Mouse (Mus musculus) heart, embryonic 13.5 days (tissue): ENCODE measurements at regions not wholly inside any gene's neighbourhood (a gene's known extent, or its start where the extent isn't known, plus 50 kb on each side); places are given as distances from the start of the nearest gene placed in this dataset.

Source experiments
- ATAC-seq: fragments of 200-750 bp; cut with Nextera tagmentation; 2 replicates; pipeline ENCODE4 v1.8.0; 2017; ENCODE audit warnings: moderate TSS enrichment; ENCODE audit not compliant: insufficient number of reproducible peaks, low FRiP score, low TSS enrichment; ENCODE audit errors: extremely low read depth
- H3K27ac ChIP-seq: fragments of 300-500 bp; sonication (generic); replicated peaks from 2 replicates; pipeline ENCODE4 v1.5.1; 2015; ENCODE audit warnings: moderate library complexity, mild to moderate bottlenecking, inconsistent platforms
- H3K27me3 ChIP-seq: fragments of 300-500 bp; sonication (generic); replicated peaks from 2 replicates; pipeline ENCODE4 v1.6.1; 2015; ENCODE audit warnings: mild to moderate bottlenecking, inconsistent platforms
- H3K36me3 ChIP-seq: fragments of 300-500 bp; sonication (generic); 2 replicates; pipeline ENCODE4 v1.6.1; 2015; ENCODE audit warnings: mild to moderate bottlenecking, inconsistent platforms
- H3K4me1 ChIP-seq: fragments of 300-500 bp; sonication (generic); 2 replicates; pipeline ENCODE4 v1.6.1; 2015; ENCODE audit warnings: inconsistent platforms
- H3K4me2 ChIP-seq: fragments of 300-500 bp; sonication (generic); 2 replicates; pipeline ENCODE4 v1.6.1; 2015; ENCODE audit warnings: inconsistent platforms, mild to moderate bottlenecking, moderate library complexity
- H3K4me3 ChIP-seq: fragments of 300-500 bp; sonication (generic); 2 replicates; pipeline ENCODE4 v1.5.1; 2015; ENCODE audit warnings: moderate library complexity, mild to moderate bottlenecking, inconsistent platforms
- H3K9ac ChIP-seq: fragments of 300-500 bp; sonication (generic); 2 replicates; pipeline ENCODE4 v1.6.1; 2015; ENCODE audit warnings: inconsistent platforms, mild to moderate bottlenecking, moderate library complexity
- H3K9me3 ChIP-seq: fragments of 300-500 bp; sonication (generic); 2 replicates; pipeline ENCODE4 v1.6.1; 2016; ENCODE audit warnings: inconsistent platforms
- WGBS: fragments of 180-500 bp; shearing (Covaris S2); methylation state at CpG from one replicate; pipeline ENCODE4 v1.1.7; 2015; ENCODE audit warnings: mixed read lengths; 5-methylcytosine and 5-hydroxymethylcytosine counted together

- Histone ChIP-seq H3K27ac (no peak overlapping the region), H3K27me3 (peaks cover 14% of the 10 kb centered on the region; the same call in 1 of the 2 replicates), H3K4me2 (no peak overlapping the region), H3K4me1 (peaks cover 19% of the 10 kb centered on the region), H3K9me3 (no peaks in the 10 kb centered on the region), H3K36me3 (no peaks in the 10 kb centered on the region), H3K9ac (no peak overlapping the region), H3K4me3 (no peak overlapping the region)
- 70% methylated on average over 5 of the region's 5 CpGs for WGBS
- ATAC-seq = no peak
Measured at GRCm38 (mm10) chr8:10891440-10891839, 116.8 kb downstream of the Irs2 start.

- H3K9me3 ChIP-seq = 0 out of 2 replicates have a peak, but pooled peaks cover 2% of the 10 kb centered on the region
- peaks cover 8% of the 10 kb centered on the region for H3K4me1 ChIP-seq
- no peak overlapping the region for H3K4me3 ChIP-seq
- no peak overlapping the region for H3K4me2 ChIP-seq
- H3K36me3 ChIP-seq = no peaks in the 10 kb centered on the region
- ATAC-seq = no peak
- H3K27ac ChIP-seq = no peak overlapping the region
- H3K9ac ChIP-seq = no peak overlapping the region
- H3K27me3 ChIP-seq = peaks cover 5% of the 10 kb centered on the region; the same call in 1 of the 2 replicates
- 91% methylated on average over 3 of the region's 3 CpGs for WGBS
Measured at GRCm38 (mm10) chr8:10885452-10885851, 122.8 kb downstream of the Irs2 start.

GRCm38 (mm10) chr8:10883418-10883817, 124.8 kb downstream of the Irs2 start:
- H3K9ac ChIP-seq = no peak overlapping the region
- no peaks in the 10 kb centered on the region for H3K36me3 ChIP-seq
- H3K27ac ChIP-seq = no peak overlapping the region
- 28% methylated on average over 7 of the region's 7 CpGs for WGBS
- H3K9me3 ChIP-seq = 0 out of 2 replicates have a peak, but pooled peaks cover 2% of the 10 kb centered on the region
- no peak overlapping the region for H3K4me3 ChIP-seq
- H3K27me3 ChIP-seq = peaks cover 23% of the 10 kb centered on the region
- peaks cover 8% of the 10 kb centered on the region for H3K4me1 ChIP-seq
- H3K4me2 ChIP-seq = no peak overlapping the region
- no peak for ATAC-seq

- H3K36me3 ChIP-seq = no peaks in the 10 kb centered on the region
- peaks cover 8% of the 10 kb centered on the region for H3K4me1 ChIP-seq
- 61% methylated on average over 5 of the region's 5 CpGs for WGBS
- no peak overlapping the region for H3K27ac ChIP-seq
- ATAC-seq = no peak
- peaks cover 24% of the 10 kb centered on the region for H3K27me3 ChIP-seq
- H3K9ac ChIP-seq = no peak overlapping the region
- H3K4me2 ChIP-seq = no peak overlapping the region
- H3K4me3 ChIP-seq = no peak overlapping the region
- H3K9me3 ChIP-seq = 0 out of 2 replicates have a peak, but pooled peaks cover 2% of the 10 kb centered on the region
Measured at GRCm38 (mm10) chr8:10882381-10882780, 125.9 kb downstream of the Irs2 start.

- Histone ChIP-seq H3K27me3 (peaks cover 33% of the 10 kb centered on the region), H3K9ac (no peak overlapping the region), H3K4me1 (peaks cover 8% of the 10 kb centered on the region), H3K9me3 (no peaks in the 10 kb centered on the region), H3K27ac (no peak overlapping the region), H3K4me2 (no peak overlapping the region), H3K36me3 (no peaks in the 10 kb centered on the region), H3K4me3 (no peak overlapping the region)
- no peak for ATAC-seq
- WGBS = 74% methylated on average over 6 of the region's 6 CpGs
Measured at GRCm38 (mm10) chr8:10879883-10880282, 128.4 kb downstream of the Irs2 start.

GRCm38 (mm10) chr8:10879049-10879847, 129.0 kb downstream of the Irs2 start:
- Histone ChIP-seq H3K27ac (no peak overlapping the region), H3K4me3 (no peak overlapping the region), H3K4me2 (no peak overlapping the region), H3K36me3 (no peaks in the 10 kb centered on the region), H3K9me3 (no peaks in the 10 kb centered on the region), H3K4me1 (peaks cover 8% of the 10 kb centered on the region), H3K9ac (no peak overlapping the region), H3K27me3 (peaks cover 37% of the 10 kb centered on the region)
- no peak for ATAC-seq
- WGBS = 81% methylated on average over 10 of the region's 10 CpGs

- WGBS = 71% methylated on average over 4 of the region's 4 CpGs
Measured at GRCm38 (mm10) chr8:10878371-10878770, 129.9 kb downstream of the Irs2 start.

GRCm38 (mm10) chr8:10875170-10875569, 133.1 kb downstream of the Irs2 start:
- Histone ChIP-seq H3K9ac (no peak overlapping the region), H3K4me1 (no peaks in the 10 kb centered on the region), H3K36me3 (no peaks in the 10 kb centered on the region), H3K9me3 (no peaks in the 10 kb centered on the region), H3K27ac (no peak overlapping the region), H3K4me2 (no peak overlapping the region), H3K4me3 (no peak overlapping the region), H3K27me3 (peaks cover 32% of the 10 kb centered on the region)
- ATAC-seq = no peak
- 62% methylated on average over 6 of the region's 6 CpGs for WGBS

More at GRCm38 (mm10) chr8:10878371-10878770, 129.9 kb downstream of the Irs2 start:
- Histone ChIP-seq H3K9me3 (no peaks in the 10 kb centered on the region), H3K4me3 (no peak overlapping the region), H3K4me2 (no peak overlapping the region), H3K9ac (no peak overlapping the region), H3K4me1 (peaks cover 6% of the 10 kb centered on the region), H3K27ac (no peak overlapping the region), H3K27me3 (peaks cover 40% of the 10 kb centered on the region), H3K36me3 (no peaks in the 10 kb centered on the region)
- ATAC-seq = no peak

GRCm38 (mm10) chr8:10871451-10871850, 136.8 kb downstream of the Irs2 start:
- 64% methylated on average over 7 of the region's 7 CpGs for WGBS
- H3K36me3 ChIP-seq = no peaks in the 10 kb centered on the region
- no peak for ATAC-seq
- no peak overlapping the region for H3K9ac ChIP-seq
- H3K27ac ChIP-seq = no peak overlapping the region
- no peak overlapping the region for H3K4me2 ChIP-seq
- no peaks in the 10 kb centered on the region for H3K9me3 ChIP-seq
- peaks cover 24% of the 10 kb centered on the region for H3K27me3 ChIP-seq
- H3K4me3 ChIP-seq = no peak overlapping the region
- no peaks in the 10 kb centered on the region for H3K4me1 ChIP-seq

GRCm38 (mm10) chr8:10870423-10871055, 137.7 kb downstream of the Irs2 start:
- no peak overlapping the region for H3K27ac ChIP-seq
- H3K4me2 ChIP-seq = no peak overlapping the region
- H3K27me3 ChIP-seq = peaks cover 20% of the 10 kb centered on the region
- no peaks in the 10 kb centered on the region for H3K36me3 ChIP-seq
- WGBS = 79% methylated on average over 13 of the region's 13 CpGs
- no peak overlapping the region for H3K4me3 ChIP-seq
- no peak overlapping the region for H3K9ac ChIP-seq
- H3K9me3 ChIP-seq = no peaks in the 10 kb centered on the region
- ATAC-seq = no peak
- peaks cover 7% of the 10 kb centered on the region; the same call in 1 of the 2 replicates for H3K4me1 ChIP-seq

GRCm38 (mm10) chr8:10869866-10870265, 138.4 kb downstream of the Irs2 start:
- Histone ChIP-seq H3K4me1 (peaks cover 7% of the 10 kb centered on the region; the same call in 1 of the 2 replicates), H3K9me3 (no peaks in the 10 kb centered on the region), H3K27ac (no peak overlapping the region), H3K9ac (no peak overlapping the region), H3K4me2 (no peak overlapping the region), H3K4me3 (no peak overlapping the region), H3K27me3 (peaks cover 15% of the 10 kb centered on the region), H3K36me3 (no peaks in the 10 kb centered on the region)
- 83% methylated on average over 10 of the region's 10 CpGs for WGBS
- ATAC-seq = no peak
